Mouse (Mus musculus): ENCODE measurements at regions not wholly inside any gene's neighbourhood (a gene's known extent, or its start where the extent isn't known, plus 50 kb on each side); places are given as distances from the start of the nearest gene placed in this dataset.

DNA sequence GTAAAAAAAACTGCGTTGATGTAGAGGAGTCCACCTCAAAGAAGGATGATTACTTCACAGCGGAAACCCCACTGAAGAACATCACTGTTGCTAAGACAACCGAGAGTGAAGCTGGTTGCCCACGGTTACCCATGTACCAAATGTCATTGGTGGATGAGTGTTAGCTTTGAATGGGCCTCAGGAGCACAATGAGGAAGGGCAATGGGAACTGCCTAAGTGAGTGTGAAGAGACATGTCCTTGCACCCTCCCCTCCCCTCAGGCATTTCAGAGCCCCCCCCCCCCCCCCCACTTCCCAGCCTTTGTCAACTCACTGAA lies 96.1 kb upstream of the Chd2 start:
- Histone ChIP-seq H3K27ac (ENCODE audit: insufficient read depth, low read depth, low read length) (no peak overlapping the region), H3K4me3 (ENCODE audit: insufficient read depth, low read length) (no peak overlapping the region), H3K4me1 (ENCODE audit: control insufficient read depth, insufficient read depth, low read length) (peaks cover 8% of the 10 kb centered on the region)
- TF ChIP-seq CTCF (IDR thresholded peaks at IDR 0.05; ENCODE audit: low read depth, low read length) (no peak), POLR2A (IDR thresholded peaks at IDR 0.05; ENCODE audit: borderline replicate concordance, low read depth, low read length) (no peak)

DNA sequence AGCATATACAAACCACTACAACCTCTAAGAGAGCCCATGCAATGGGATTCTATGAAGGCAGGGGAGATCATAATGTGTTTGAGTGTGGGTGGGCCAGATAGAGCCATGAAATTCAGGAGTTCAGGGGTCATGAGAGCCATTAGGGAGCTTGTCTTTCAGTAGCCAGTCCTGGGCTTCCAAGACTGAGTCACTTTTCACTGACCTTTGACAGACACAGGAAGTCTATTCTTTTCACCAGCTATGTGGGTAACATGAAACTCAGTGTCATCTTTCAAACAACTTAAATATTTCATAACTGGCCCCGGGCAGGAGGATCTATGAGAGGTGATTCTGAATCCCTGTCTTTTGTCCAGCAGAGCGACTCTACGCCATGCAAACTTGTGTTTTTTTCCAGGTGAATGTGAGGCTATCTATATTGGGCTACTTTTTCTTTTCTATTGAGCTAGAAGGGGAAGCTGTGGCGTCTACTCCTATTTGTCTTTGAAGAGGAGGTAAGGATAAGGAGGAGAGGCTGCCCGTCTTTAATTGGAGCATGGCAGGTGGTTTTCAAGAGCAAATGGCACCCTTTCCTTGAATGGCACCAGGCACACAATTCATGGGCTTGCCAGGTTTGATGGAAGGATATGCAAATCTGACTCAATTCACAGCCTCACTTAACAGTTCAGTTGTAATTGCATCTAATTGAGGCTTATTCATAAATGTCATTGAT lies 95.6 kb upstream of the Chd2 start:
- TF ChIP-seq CTCF (IDR thresholded peaks at IDR 0.05; ENCODE audit: low read depth, low read length) = no peak
- TF ChIP-seq POLR2A (IDR thresholded peaks at IDR 0.05; ENCODE audit: borderline replicate concordance, low read depth, low read length) = no peak
- H3K27ac ChIP-seq (ENCODE audit: insufficient read depth, low read depth, low read length) = no peak overlapping the region
- peaks cover 8% of the 10 kb centered on the region for H3K4me1 ChIP-seq (ENCODE audit: control insufficient read depth, insufficient read depth, low read length)
- H3K4me3 ChIP-seq (ENCODE audit: insufficient read depth, low read length) = no peak overlapping the region

DNA sequence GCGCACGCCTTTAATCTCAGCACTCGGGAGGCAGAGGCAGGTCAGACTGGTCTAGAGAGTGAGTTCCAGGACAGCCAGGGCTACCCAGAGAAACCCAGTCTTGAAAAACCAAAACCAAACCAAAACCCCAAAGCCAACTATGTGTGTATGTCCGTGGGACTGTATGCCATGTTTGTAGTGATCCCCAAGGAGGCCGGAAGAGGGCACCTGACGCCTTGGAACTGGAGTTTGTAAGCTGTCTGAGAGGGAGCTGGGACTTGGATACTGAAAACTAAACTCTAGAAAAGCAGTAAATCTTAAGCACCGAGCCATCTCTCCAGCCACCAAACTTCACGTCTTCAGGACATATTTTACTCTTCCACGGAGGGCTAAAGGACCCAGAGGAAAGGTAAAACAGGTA lies 93.8 kb upstream of the Chd2 start:
- Histone ChIP-seq H3K4me3 (ENCODE audit: insufficient read depth, low read length) (no peak overlapping the region), H3K27ac (ENCODE audit: insufficient read depth, low read depth, low read length) (no peak overlapping the region), H3K4me1 (ENCODE audit: control insufficient read depth, insufficient read depth, low read length) (peaks cover 2% of the 10 kb centered on the region)
- no peak for TF ChIP-seq CTCF (IDR thresholded peaks at IDR 0.05; ENCODE audit: low read depth, low read length)
- no peak for TF ChIP-seq POLR2A (IDR thresholded peaks at IDR 0.05; ENCODE audit: borderline replicate concordance, low read depth, low read length)

DNA sequence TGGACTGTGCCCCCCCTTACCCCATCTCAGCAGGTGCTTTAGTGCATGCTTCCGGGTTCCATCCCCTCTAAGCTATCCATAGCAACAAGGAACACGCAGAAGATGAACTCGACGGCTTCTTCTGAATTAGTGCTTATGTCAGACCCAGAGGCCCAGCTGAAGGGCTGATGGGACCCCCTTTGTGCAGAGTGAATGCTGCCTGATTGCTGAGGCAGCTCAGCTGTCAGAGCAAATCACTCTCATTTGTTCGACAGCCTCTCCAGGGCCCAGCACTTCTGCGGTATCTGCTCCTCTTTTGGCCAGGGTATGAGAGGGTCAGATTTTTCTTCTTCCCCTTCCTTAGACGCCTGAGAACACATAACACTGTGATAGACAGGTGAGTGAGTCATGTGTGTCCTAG lies 89.2 kb upstream of the Chd2 start:
- no peak overlapping the region for H3K4me3 ChIP-seq (ENCODE audit: insufficient read depth, low read length)
- TF ChIP-seq CTCF (IDR thresholded peaks at IDR 0.05; ENCODE audit: low read depth, low read length) = no peak
- TF ChIP-seq POLR2A (IDR thresholded peaks at IDR 0.05; ENCODE audit: borderline replicate concordance, low read depth, low read length) = no peak
- H3K27ac ChIP-seq (ENCODE audit: insufficient read depth, low read depth, low read length) = no peak overlapping the region
- H3K4me1 ChIP-seq (ENCODE audit: control insufficient read depth, insufficient read depth, low read length) = no peaks in the 10 kb centered on the region

DNA sequence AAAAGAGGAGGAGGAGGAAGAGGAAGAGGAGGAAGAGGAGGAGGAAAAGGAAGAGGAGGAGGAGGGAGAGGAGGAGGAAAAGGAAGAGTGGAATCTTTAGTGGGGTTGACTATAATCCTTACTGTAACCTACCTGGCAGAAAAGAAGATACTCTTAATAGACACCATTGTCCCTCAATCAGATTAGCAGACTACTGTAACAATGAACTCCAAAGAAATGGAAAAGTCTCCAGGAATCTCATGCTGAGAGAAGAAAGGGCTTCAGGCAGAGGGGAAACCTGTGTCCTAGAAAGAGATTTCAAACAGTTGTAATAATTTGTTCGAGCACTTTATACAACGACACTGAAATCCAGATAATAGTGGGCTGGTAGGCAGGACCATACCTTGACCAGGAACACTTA lies 87.6 kb upstream of the Chd2 start:
- TF ChIP-seq CTCF (IDR thresholded peaks at IDR 0.05; ENCODE audit: low read depth, low read length) (no peak), POLR2A (IDR thresholded peaks at IDR 0.05; ENCODE audit: borderline replicate concordance, low read depth, low read length) (no peak)

DNA sequence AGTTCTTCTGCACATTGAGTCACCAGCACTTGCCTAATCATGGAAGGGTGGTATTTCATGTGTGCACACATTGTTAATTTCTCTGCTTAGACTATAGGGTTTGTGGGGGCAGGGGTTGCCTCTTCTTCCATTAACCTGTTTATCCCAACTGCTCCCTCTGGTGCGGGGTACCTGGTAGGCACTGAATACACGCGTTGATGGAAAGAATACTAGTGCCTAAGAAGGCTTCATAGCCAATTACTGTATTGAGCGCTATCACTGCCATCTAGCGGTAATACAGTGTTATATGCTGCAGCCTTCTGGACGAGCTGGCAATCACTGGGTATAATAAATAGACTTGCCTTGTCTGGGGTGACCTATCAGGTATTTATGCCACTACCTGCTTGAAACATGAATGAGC lies 86.4 kb upstream of the Chd2 start:
- TF ChIP-seq CTCF (IDR thresholded peaks at IDR 0.05; ENCODE audit: low read depth, low read length) = no peak
- TF ChIP-seq POLR2A (IDR thresholded peaks at IDR 0.05; ENCODE audit: borderline replicate concordance, low read depth, low read length) = no peak
- no peak overlapping the region for H3K27ac ChIP-seq (ENCODE audit: insufficient read depth, low read depth, low read length)
- H3K4me3 ChIP-seq (ENCODE audit: insufficient read depth, low read length) = no peak overlapping the region
- H3K4me1 ChIP-seq (ENCODE audit: control insufficient read depth, insufficient read depth, low read length) = no peaks in the 10 kb centered on the region

More for the DNA sequence above, 87.6 kb upstream of the Chd2 start:
- no peaks in the 10 kb centered on the region for H3K4me1 ChIP-seq (ENCODE audit: control insufficient read depth, insufficient read depth, low read length)
- no peak overlapping the region for H3K27ac ChIP-seq (ENCODE audit: insufficient read depth, low read depth, low read length)
- no peak overlapping the region for H3K4me3 ChIP-seq (ENCODE audit: insufficient read depth, low read length)

DNA sequence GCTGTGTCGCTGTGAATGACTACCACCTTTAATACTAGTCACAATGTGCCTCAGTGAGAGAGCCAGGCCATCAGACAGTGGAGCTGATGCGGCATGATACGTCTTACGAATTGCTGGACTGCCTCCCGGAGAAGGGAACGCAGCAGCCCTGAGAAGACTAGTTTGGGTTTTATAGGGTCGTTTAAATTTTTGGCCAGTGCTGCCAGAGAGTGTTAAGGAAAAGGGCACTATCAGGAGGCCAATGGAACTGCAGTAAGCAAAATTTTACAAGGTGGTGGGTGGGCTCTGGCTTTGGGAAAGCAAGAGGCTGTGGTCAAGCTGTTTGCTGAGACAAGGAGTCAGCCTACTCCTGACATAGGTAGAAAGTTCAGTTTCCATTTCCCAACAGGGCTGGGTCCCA lies 84.7 kb upstream of the Chd2 start:
- no peak overlapping the region for H3K4me3 ChIP-seq (ENCODE audit: insufficient read depth, low read length)
- TF ChIP-seq CTCF (IDR thresholded peaks at IDR 0.05; ENCODE audit: low read depth, low read length) (no peak), POLR2A (IDR thresholded peaks at IDR 0.05; ENCODE audit: borderline replicate concordance, low read depth, low read length) (no peak)
- H3K4me1 ChIP-seq (ENCODE audit: control insufficient read depth, insufficient read depth, low read length) = no peaks in the 10 kb centered on the region
- H3K27ac ChIP-seq (ENCODE audit: insufficient read depth, low read depth, low read length) = no peak overlapping the region

DNA sequence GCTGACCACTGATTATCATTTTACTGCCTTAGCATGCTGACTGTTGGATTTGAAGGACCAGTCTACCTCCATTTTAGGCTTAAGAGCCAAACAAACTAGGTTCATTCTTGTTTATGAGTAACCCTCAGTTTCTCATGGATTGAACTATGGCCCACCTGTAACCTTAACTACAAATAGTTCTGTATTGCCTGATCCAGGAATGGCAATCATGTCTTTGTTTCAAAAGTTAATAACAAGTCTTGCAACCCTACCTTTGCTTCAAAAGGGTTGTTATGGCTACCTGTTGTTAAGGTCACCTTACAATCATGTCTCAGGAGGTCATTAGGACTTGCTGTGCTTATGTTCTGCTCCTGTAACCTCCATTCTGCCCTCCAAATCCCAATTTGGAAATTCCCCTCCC lies 84.0 kb upstream of the Chd2 start:
- no peaks in the 10 kb centered on the region for H3K4me1 ChIP-seq (ENCODE audit: control insufficient read depth, insufficient read depth, low read length)
- H3K27ac ChIP-seq (ENCODE audit: insufficient read depth, low read depth, low read length) = no peak overlapping the region
- TF ChIP-seq CTCF (IDR thresholded peaks at IDR 0.05; ENCODE audit: low read depth, low read length) (no peak), POLR2A (IDR thresholded peaks at IDR 0.05; ENCODE audit: borderline replicate concordance, low read depth, low read length) (no peak)
- no peak overlapping the region for H3K4me3 ChIP-seq (ENCODE audit: insufficient read depth, low read length)

DNA sequence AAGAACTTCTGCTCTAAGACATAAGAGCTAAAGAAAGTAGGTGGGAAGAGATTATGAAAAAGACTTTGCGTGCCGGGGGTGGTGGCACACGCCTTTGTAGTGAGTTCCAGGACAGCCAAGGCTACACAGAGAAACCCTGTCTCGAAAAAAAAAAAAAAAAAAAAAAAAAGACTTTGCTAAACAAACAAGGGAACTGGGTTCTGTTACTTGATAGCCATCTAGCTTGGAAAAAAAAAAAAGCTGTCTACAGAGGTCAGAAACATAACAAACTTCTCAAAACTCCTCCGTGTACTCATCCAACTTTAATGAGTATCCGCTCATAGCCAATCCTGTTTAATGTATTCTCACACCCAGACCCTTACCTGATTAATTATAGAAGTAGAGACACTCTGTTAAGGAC lies 83.4 kb upstream of the Chd2 start:
- Histone ChIP-seq H3K4me1 (ENCODE audit: control insufficient read depth, insufficient read depth, low read length) (peaks cover 4% of the 10 kb centered on the region), H3K27ac (ENCODE audit: insufficient read depth, low read depth, low read length) (no peak overlapping the region), H3K4me3 (ENCODE audit: insufficient read depth, low read length) (no peak overlapping the region)
- TF ChIP-seq CTCF (IDR thresholded peaks at IDR 0.05; ENCODE audit: low read depth, low read length) = no peak
- TF ChIP-seq POLR2A (IDR thresholded peaks at IDR 0.05; ENCODE audit: borderline replicate concordance, low read depth, low read length) = no peak

DNA sequence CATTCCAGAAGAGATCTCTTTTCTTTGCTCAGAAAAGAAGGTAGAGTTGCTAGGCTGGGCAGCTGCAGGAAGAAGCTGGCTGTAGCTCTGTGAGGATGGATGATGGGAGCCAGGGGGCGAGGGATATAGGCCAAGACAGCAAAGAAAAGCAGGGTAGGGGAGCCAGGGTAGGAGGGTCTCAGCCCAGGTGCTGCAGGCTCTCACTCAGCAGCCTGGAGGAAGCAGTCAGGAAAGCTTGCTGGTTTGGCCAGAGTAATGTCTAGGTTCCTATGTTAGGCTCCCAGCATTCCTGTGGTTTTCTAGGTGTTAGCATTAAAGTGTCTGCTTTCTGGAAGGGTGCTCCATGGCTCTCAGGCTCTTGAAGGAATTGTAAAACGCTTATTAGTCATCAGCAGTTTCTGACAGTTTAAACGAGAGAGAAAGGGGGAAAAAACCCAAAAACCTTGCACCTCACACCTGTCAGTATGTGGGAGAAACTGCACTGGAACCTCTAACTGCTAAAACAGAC lies 82.5 kb upstream of the Chd2 start:
- H3K4me3 ChIP-seq (ENCODE audit: insufficient read depth, low read length) = no peak overlapping the region
- H3K4me1 ChIP-seq (ENCODE audit: control insufficient read depth, insufficient read depth, low read length) = peaks cover 7% of the 10 kb centered on the region
- no peak for TF ChIP-seq POLR2A (IDR thresholded peaks at IDR 0.05; ENCODE audit: borderline replicate concordance, low read depth, low read length)
- TF ChIP-seq CTCF (IDR thresholded peaks at IDR 0.05; ENCODE audit: low read depth, low read length) = no peak
- H3K27ac ChIP-seq (ENCODE audit: insufficient read depth, low read depth, low read length) = no peak overlapping the region

Data from bone marrow macrophage, adult 2 months (primary cell).